ENCODE assay signal across 40 mouse cellular contexts in the genomic region with DNA sequence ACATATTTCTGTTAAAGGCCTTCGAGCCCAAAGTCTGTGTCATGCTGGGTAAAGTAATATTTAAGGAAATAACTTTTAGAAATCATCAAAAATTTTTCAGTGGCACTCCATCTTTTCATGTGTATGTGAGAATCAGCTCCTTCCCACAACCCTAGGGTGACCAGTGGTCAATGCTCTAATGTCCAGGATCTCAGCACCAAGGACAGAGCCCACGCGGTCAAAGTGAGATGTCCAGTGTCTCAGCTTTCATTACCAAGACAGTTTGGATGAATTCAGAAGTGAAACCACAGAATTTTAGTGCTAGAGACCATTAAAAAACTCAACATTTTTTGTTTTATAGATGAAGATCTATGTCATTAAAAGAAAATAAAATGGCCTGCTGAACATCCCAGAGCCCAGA. TPM values are rescaled to one million over a fixed set of nuclear protein-coding genes. Genes with fewer than 3 reads are reported as not detected.
DNase-seq lines count a peak whose midpoint lies in the region; TF ChIP-seq lines count a peak whose summit lies in the region.
"Had no signal": no experiment of that assay in that cellular context is flagged by ENCODE, and none has a peak within 500 bp of the region (broad histone marks: within the 10 kb centered on the region; RNA-seq: fewer than 3 reads in every experiment).

No protein-coding gene starts in this region.

- H3K4me3 ChIP-seq in myocyte: no peak overlapping the region
- no peak overlapping the region for H3K4me3 ChIP-seq in cerebellum, adult 2 months (replicated peaks; ENCODE audit: insufficient read depth, low read depth, low read length)
- H3K4me3 ChIP-seq: embryonic facial prominence, embryonic 10.5 days; embryonic facial prominence, embryonic 15.5 days; forebrain, embryonic 12.5 days; heart, embryonic 10.5 days; heart, embryonic 15.5 days; midbrain, embryonic 10.5 days; midbrain, embryonic 15.5 days had no signal

- no peak for TF ChIP-seq CTCF in cerebellum, adult 2 months (IDR thresholded peaks at IDR 0.05; ENCODE audit: borderline replicate concordance, insufficient read depth, low read depth, low read length)

- H3K27ac ChIP-seq in cerebellum, adult 2 months (ENCODE audit: insufficient read depth, low read length): no peak overlapping the region
- H3K27ac ChIP-seq: embryonic facial prominence, embryonic 10.5 days; embryonic facial prominence, embryonic 15.5 days; forebrain, embryonic 12.5 days; heart, embryonic 10.5 days; heart, embryonic 15.5 days; liver, embryonic 14.5 days; midbrain, embryonic 10.5 days; midbrain, embryonic 15.5 days; stomach, postnatal 0 days had no signal

- H3K79me2 ChIP-seq in myocyte (ENCODE audit: control insufficient read depth, insufficient read depth): no peaks in the 10 kb centered on the region

- peaks cover 31% of the 10 kb centered on the region for H3K4me1 ChIP-seq in cerebellum, adult 2 months (ENCODE audit: control insufficient read depth, insufficient read depth, low read length)
- H3K4me1 ChIP-seq: embryonic facial prominence, embryonic 10.5 days; embryonic facial prominence, embryonic 15.5 days; forebrain, embryonic 12.5 days; heart, embryonic 10.5 days; heart, embryonic 15.5 days; midbrain, embryonic 10.5 days; midbrain, embryonic 15.5 days had no signal

- H3K4me2 ChIP-seq in myocyte (ENCODE audit: low read depth): no peak overlapping the region
- H3K4me2 ChIP-seq: embryonic facial prominence, embryonic 15.5 days; forebrain, embryonic 12.5 days; heart, embryonic 15.5 days; midbrain, embryonic 15.5 days had no signal

- no peaks in the 10 kb centered on the region for H3K27me3 ChIP-seq in myocyte (ENCODE audit: control insufficient read depth, insufficient read depth, insufficient read length)
- no peaks in the 10 kb centered on the region for H3K27me3 ChIP-seq in cerebellum, adult 2 months (ENCODE audit: control insufficient read depth, insufficient read depth, low read length)
- H3K27me3 ChIP-seq: embryonic facial prominence, embryonic 15.5 days; forebrain, embryonic 12.5 days; heart, embryonic 15.5 days; midbrain, embryonic 15.5 days had no signal

- DNase-seq in adrenal gland, postnatal 10 days: peak; percentile 14
- DNase-seq in adrenal gland, postnatal 4 days (ENCODE audit: low spot score in 2 of 2): no peak
- peak; percentile 60 to 64 for DNase-seq in kidney, postnatal 4 days
- no peak for DNase-seq in kidney, adult 9 months
- DNase-seq in adipocyte (ENCODE audit: low spot score): peak; percentile 35
- DNase-seq in cerebellum, adult 2 months: no peak
- DNase-seq in heart, adult 18-20 months: no peak
- DNase-seq: forebrain, postnatal 0 days; kidney, adult 8-10 months; layer of hippocampus, postnatal 36 days; liver; lung, adult 2 months; lung, postnatal 14 days; right cerebral cortex, postnatal 4 days; thymus, adult 18-20 months; thymus, postnatal 36 days had no signal

- WGBS in cerebellum, adult 2 months: 84% methylated on average over 3 of the region's 3 CpGs

- TF ChIP-seq POLR2A in myocyte (IDR thresholded peaks at IDR 0.05; ENCODE audit: insufficient read length, low read depth): no peak
- no peak for TF ChIP-seq POLR2A in cerebellum, adult 2 months (IDR thresholded peaks at IDR 0.05; ENCODE audit: borderline replicate concordance, insufficient read depth, low read length)

- H3K36me3 ChIP-seq in myocyte (ENCODE audit: control insufficient read depth, insufficient read depth): no peaks in the 10 kb centered on the region
- H3K36me3 ChIP-seq: embryonic facial prominence, embryonic 10.5 days; embryonic facial prominence, embryonic 15.5 days; forebrain, embryonic 12.5 days; heart, embryonic 10.5 days; heart, embryonic 15.5 days; midbrain, embryonic 10.5 days; midbrain, embryonic 15.5 days had no signal

- H3ac ChIP-seq in myocyte (ENCODE audit: control insufficient read depth, insufficient read length): no peak overlapping the region

TF ChIP-seq in myocyte, 11 proteins besides CTCF, POLR2A, EP300 and RAD21:
- TF ChIP-seq REST (IDR thresholded peaks at IDR 0.05; ENCODE audit: insufficient read depth, insufficient read length): peak; percentile 56
- TF ChIP-seq TCF3 (IDR thresholded peaks at IDR 0.05; ENCODE audit: insufficient read length, low read depth): no peak
- TF ChIP-seq MYOG (IDR thresholded peaks at IDR 0.05; ENCODE audit: control insufficient read depth in 1 of 3, insufficient read depth in 1 of 3, insufficient read length in 2 of 3, low read depth in 2 of 3): no peak
- no peak for TF ChIP-seq TCF12 (IDR thresholded peaks at IDR 0.05; ENCODE audit: insufficient read depth, poor library complexity, severe bottlenecking)
- no peak for TF ChIP-seq POLR2AphosphoS2 (IDR thresholded peaks at IDR 0.05; ENCODE audit: insufficient read length, low read depth)
- TF ChIP-seq MYOD1 (IDR thresholded peaks at IDR 0.05; ENCODE audit: control insufficient read depth in 1 of 3, insufficient read length in 2 of 3, low read depth in 2 of 3): no peak
- no peak for TF ChIP-seq SRF (IDR thresholded peaks at IDR 0.05; ENCODE audit: control insufficient read depth, insufficient read length, low read depth)
- TF ChIP-seq USF1 (IDR thresholded peaks at IDR 0.05; ENCODE audit: low read depth): no peak
- no peak for TF ChIP-seq E2F4 (IDR thresholded peaks at IDR 0.05; ENCODE audit: insufficient read depth)
- TF ChIP-seq CEBPB (IDR thresholded peaks at IDR 0.05; ENCODE audit: insufficient read depth, poor library complexity, severe bottlenecking): no peak
- peak; percentile 23 for TF ChIP-seq MAX (IDR thresholded peaks at IDR 0.05; ENCODE audit: low read depth)

RNA-seq across cellular contexts. Expression of gene Kcna10, which starts 10.9 kb away (rescaled TPM):
- not detected for total RNA-seq in adrenal gland, postnatal 10 days (2021)
- total RNA-seq in adrenal gland, postnatal 4 days (2021): not detected
- polyA plus RNA-seq in myocyte (2012; fragmentation: generic; extraction: Trizol): not detected
- polyA plus RNA-seq in cerebellum, adult 2 months (2012; rRNA removed): 0.08 and 0.10 TPM in 2 replicates
- total RNA-seq in heart, adult 18-20 months (2021): not detected
- total RNA-seq: adrenal gland, postnatal 36 days; forebrain, postnatal 0 days; gastrocnemius, adult 8-10 months; granulocyte monocyte progenitor cell, adult 5-6 weeks; heart, postnatal 25 days; layer of hippocampus, adult 8-10 months; layer of hippocampus, postnatal 36 days; megakaryocyte progenitor cell, adult 5-6 weeks; MEL; neutrophil, adult 5-6 weeks had no signal
- polyA plus RNA-seq: embryonic facial prominence, embryonic 10.5 days; embryonic facial prominence, embryonic 15.5 days; forebrain, embryonic 12.5 days; forebrain, postnatal 0 days; heart, embryonic 10.5 days; heart, embryonic 15.5 days; hindbrain, embryonic 11.5 days; hindbrain, embryonic 16.5 days; intestine, embryonic 14.5 days; limb, embryonic 11.5 days; liver, embryonic 14.5 days; lung, adult 2 months; midbrain, embryonic 10.5 days; midbrain, embryonic 15.5 days; neural tube, embryonic 11.5 days; spleen, adult 2 months; stomach, postnatal 0 days had no signal

RNA-seq across cellular contexts. Expression of gene Cym, which starts 49.6 kb away (rescaled TPM):
- total RNA-seq in adrenal gland, postnatal 10 days (2021): 1 to 10 TPM in 1 of 2 experiments, under 1 TPM in 1; 0.88 to 1.2 TPM
- total RNA-seq in adrenal gland, postnatal 4 days (2021): 1 to 10 TPM in 1 of 2 experiments, under 1 TPM in 1; 0.31 to 2.1 TPM
- 0.05 TPM for polyA plus RNA-seq in myocyte (2012; fragmentation: generic; extraction: Trizol)
- polyA plus RNA-seq in cerebellum, adult 2 months (2012; rRNA removed): not detected in 2 replicates
- total RNA-seq in heart, adult 18-20 months (2021): not detected
- total RNA-seq: forebrain, postnatal 0 days; gastrocnemius, adult 8-10 months; granulocyte monocyte progenitor cell, adult 5-6 weeks; megakaryocyte progenitor cell, adult 5-6 weeks; neutrophil, adult 5-6 weeks had no signal
- polyA plus RNA-seq: forebrain, embryonic 12.5 days; forebrain, postnatal 0 days; heart, embryonic 10.5 days; hindbrain, embryonic 11.5 days; limb, embryonic 11.5 days; midbrain, embryonic 10.5 days; neural tube, embryonic 11.5 days had no signal

RNA-seq across cellular contexts. Expression of gene A630076J17Rik, which starts 58.5 kb away (rescaled TPM):
- total RNA-seq in adrenal gland, postnatal 10 days (2021): under 1 TPM in 1 of 2 experiments, not detected in 1; 0.45 TPM
- not detected for total RNA-seq in adrenal gland, postnatal 4 days (2021)
- not detected for polyA plus RNA-seq in myocyte (2012; fragmentation: generic; extraction: Trizol)
- polyA plus RNA-seq in cerebellum, adult 2 months (2012; rRNA removed): not detected in 2 replicates
- total RNA-seq in heart, adult 18-20 months (2021): not detected
- total RNA-seq: adrenal gland, postnatal 36 days; forebrain, postnatal 0 days; gastrocnemius, adult 8-10 months; granulocyte monocyte progenitor cell, adult 5-6 weeks; heart, postnatal 25 days; layer of hippocampus, adult 8-10 months; layer of hippocampus, postnatal 36 days; megakaryocyte progenitor cell, adult 5-6 weeks; MEL; neutrophil, adult 5-6 weeks had no signal
- polyA plus RNA-seq: embryonic facial prominence, embryonic 10.5 days; embryonic facial prominence, embryonic 15.5 days; forebrain, embryonic 12.5 days; forebrain, postnatal 0 days; heart, embryonic 10.5 days; hindbrain, embryonic 11.5 days; hindbrain, embryonic 16.5 days; intestine, embryonic 14.5 days; limb, embryonic 11.5 days; liver, embryonic 14.5 days; lung, adult 2 months; midbrain, embryonic 10.5 days; midbrain, embryonic 15.5 days; neural tube, embryonic 11.5 days; spleen, adult 2 months had no signal

Comparison
In these comparisons a context has a peak if more than half of its experiments do, and no peak if none do; other contexts are left out.
1. DNase-seq: peak in adrenal gland, postnatal 10 days (single experiment), kidney, postnatal 4 days (2 of 2) and adipocyte (single experiment); none in adrenal gland, postnatal 4 days (0 of 2), kidney, adult 9 months (single experiment), cerebellum, adult 2 months (0 of 2) and heart, adult 18-20 months (0 of 2).